Mouse (Mus musculus): ENCODE results near the gene Vapa.

DNA sequence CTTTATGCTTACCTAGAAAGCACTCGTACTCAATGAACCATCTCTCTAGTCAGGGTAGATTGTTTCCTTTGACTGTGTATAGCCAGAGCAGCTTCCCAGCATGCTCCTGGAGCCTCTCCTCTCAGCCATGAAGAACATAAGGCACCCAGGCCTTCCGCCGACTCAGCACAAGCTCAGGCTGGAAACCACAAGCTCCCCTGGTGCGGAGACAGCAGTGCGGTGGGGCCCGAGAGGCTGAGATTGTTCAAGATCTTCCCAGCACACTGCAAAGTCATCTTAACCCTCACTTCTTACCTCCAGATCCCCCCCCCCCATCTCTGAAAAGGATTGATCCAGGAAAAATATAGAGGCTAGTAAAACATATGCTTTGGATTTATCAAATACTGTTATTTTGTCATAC lies 37.2 kb upstream of the Vapa start:
- TF ChIP-seq GATA1 (IDR thresholded peaks at IDR 0.05; ENCODE audit: low read length) (no peak), TAL1 (IDR thresholded peaks at IDR 0.05; ENCODE audit: low read length) (no peak)
